14 mouse cellular contexts compared by ENCODE assay signal in the genomic region with DNA sequence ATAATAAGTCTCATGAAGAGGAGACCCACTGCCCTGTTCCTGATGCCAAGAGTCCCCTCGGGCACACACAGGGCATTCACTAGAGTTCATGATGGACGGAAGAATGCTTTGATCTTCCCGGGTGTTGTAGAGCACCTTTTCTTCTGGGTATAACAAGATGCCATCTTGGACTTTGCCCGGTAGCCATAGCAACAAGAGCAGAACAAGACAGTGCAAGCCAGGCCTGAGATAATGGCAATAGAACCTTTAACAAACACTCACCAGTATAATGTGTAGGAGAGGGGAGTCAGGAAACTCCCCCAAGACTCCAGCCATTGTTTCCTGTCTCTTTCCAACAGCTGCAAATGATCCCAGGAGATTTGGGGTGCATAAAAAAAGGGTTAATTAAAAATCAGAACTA. TPM values are rescaled to one million over a fixed set of nuclear protein-coding genes. Genes with fewer than 3 reads are reported as not detected.
DNase-seq lines count a peak whose midpoint lies in the region; ATAC-seq and TF ChIP-seq lines count a peak whose summit lies in the region.
"Had no signal": no experiment of that assay in that cellular context is flagged by ENCODE, and none has a peak within 500 bp of the region (broad histone marks: within the 10 kb centered on the region; RNA-seq: fewer than 3 reads in every experiment).

No protein-coding gene starts in this region.

- no peak overlapping the region for H3K9ac ChIP-seq in forebrain, postnatal 0 days
- no peak overlapping the region for H3K9ac ChIP-seq in forebrain, embryonic 13.5 days
- no peak overlapping the region for H3K9ac ChIP-seq in midbrain, embryonic 13.5 days (replicated peaks)
- H3K9ac ChIP-seq in intestine, embryonic 16.5 days (ENCODE audit: low read depth, low read length), result no peak overlapping the region
- H3K9ac ChIP-seq: limb, embryonic 15.5 days; liver, postnatal 0 days had no signal

- peaks cover 7% of the 10 kb centered on the region; the same call in 1 of the 2 replicates for H3K36me3 ChIP-seq in forebrain, postnatal 0 days (ENCODE audit: insufficient read depth)
- peaks cover 38% of the 10 kb centered on the region for H3K36me3 ChIP-seq in forebrain, embryonic 13.5 days (ENCODE audit: poor library complexity, severe bottlenecking)
- peaks cover 29% of the 10 kb centered on the region for H3K36me3 ChIP-seq in midbrain, embryonic 13.5 days
- peaks cover 74% of the 10 kb centered on the region for H3K36me3 ChIP-seq in midbrain, embryonic 10.5 days
- 0 out of 2 replicates have a peak, but pooled peaks cover 7% of the 10 kb centered on the region for H3K36me3 ChIP-seq in intestine, embryonic 16.5 days (ENCODE audit: control insufficient read depth, insufficient read depth, low read length)

- no peaks in the 10 kb centered on the region; the same call in 1 of the 2 replicates for H3K4me1 ChIP-seq in forebrain, postnatal 0 days (ENCODE audit: insufficient read depth)
- H3K4me1 ChIP-seq in forebrain, embryonic 13.5 days, result peaks cover 36% of the 10 kb centered on the region
- H3K4me1 ChIP-seq in midbrain, embryonic 13.5 days (replicated peaks), result peaks cover 14% of the 10 kb centered on the region
- peaks cover 18% of the 10 kb centered on the region for H3K4me1 ChIP-seq in midbrain, embryonic 10.5 days
- peaks cover 7% of the 10 kb centered on the region for H3K4me1 ChIP-seq in intestine, embryonic 16.5 days (ENCODE audit: control insufficient read depth, insufficient read depth, low read length)

- 44% methylated on average over 4 of the region's 4 CpGs for WGBS in forebrain, postnatal 0 days
- WGBS in forebrain, embryonic 13.5 days, result 36% methylated on average over 4 of the region's 4 CpGs
- 56% methylated on average over 4 of the region's 4 CpGs for WGBS in midbrain, embryonic 13.5 days
- 71% methylated on average over 4 of the region's 4 CpGs for WGBS in midbrain, embryonic 10.5 days
- WGBS in intestine, embryonic 16.5 days, result 67% methylated on average over 4 of the region's 4 CpGs

- H3K27ac ChIP-seq in forebrain, postnatal 0 days (ENCODE audit: low read depth, low read length), result no peak overlapping the region
- no peak overlapping the region for H3K27ac ChIP-seq in forebrain, embryonic 13.5 days
- no peak overlapping the region for H3K27ac ChIP-seq in midbrain, embryonic 13.5 days
- no peak overlapping the region for H3K27ac ChIP-seq in midbrain, embryonic 10.5 days (replicated peaks)
- H3K27ac ChIP-seq in intestine, embryonic 16.5 days (ENCODE audit: low read length), result no peak overlapping the region
- H3K27ac ChIP-seq: limb, embryonic 15.5 days had no signal

- TF ChIP-seq CTCF in forebrain, postnatal 0 days (IDR thresholded peaks at IDR 0.05; ENCODE audit: low read depth), result no peak

- no peaks in the 10 kb centered on the region for H3K27me3 ChIP-seq in forebrain, postnatal 0 days (ENCODE audit: insufficient read depth, low read length)
- no peaks in the 10 kb centered on the region for H3K27me3 ChIP-seq in forebrain, embryonic 13.5 days
- H3K27me3 ChIP-seq in midbrain, embryonic 13.5 days, result no peaks in the 10 kb centered on the region
- H3K27me3 ChIP-seq in midbrain, embryonic 10.5 days (ENCODE audit: low read depth, poor library complexity, severe bottlenecking), result no peaks in the 10 kb centered on the region
- H3K27me3 ChIP-seq in intestine, embryonic 16.5 days (replicated peaks; ENCODE audit: control insufficient read depth, insufficient read depth, low read length), result no peaks in the 10 kb centered on the region
- H3K27me3 ChIP-seq: limb, embryonic 15.5 days; Patski had no signal

- no peak overlapping the region for H3K4me3 ChIP-seq in forebrain, postnatal 0 days (ENCODE audit: low read depth, low read length)
- no peak overlapping the region for H3K4me3 ChIP-seq in forebrain, embryonic 13.5 days
- H3K4me3 ChIP-seq in midbrain, embryonic 13.5 days (replicated peaks), result no peak overlapping the region
- no peak overlapping the region for H3K4me3 ChIP-seq in midbrain, embryonic 10.5 days
- H3K4me3 ChIP-seq in intestine, embryonic 16.5 days (ENCODE audit: low read length), result no peak overlapping the region
- H3K4me3 ChIP-seq: limb, embryonic 15.5 days had no signal

- H3K9me3 ChIP-seq in forebrain, postnatal 0 days (ENCODE audit: low read length), result no peaks in the 10 kb centered on the region
- H3K9me3 ChIP-seq in forebrain, embryonic 13.5 days (replicated peaks), result no peaks in the 10 kb centered on the region
- H3K9me3 ChIP-seq in midbrain, embryonic 13.5 days, result no peaks in the 10 kb centered on the region
- H3K9me3 ChIP-seq in midbrain, embryonic 10.5 days (replicated peaks), result peaks cover 18% of the 10 kb centered on the region; the same call in 1 of the 2 replicates
- H3K9me3 ChIP-seq in intestine, embryonic 16.5 days (ENCODE audit: control insufficient read depth, low read length), result peaks cover 3% of the 10 kb centered on the region; the same call in 1 of the 2 replicates
- H3K9me3 ChIP-seq: limb, embryonic 15.5 days had no signal

- peak; percentile 50 for ATAC-seq in forebrain, postnatal 0 days
- ATAC-seq in forebrain, embryonic 13.5 days, result no peak
- ATAC-seq in midbrain, embryonic 13.5 days, result peak; percentile 63
- peak; percentile 41 for ATAC-seq in intestine, embryonic 16.5 days
- ATAC-seq: liver, postnatal 0 days; Patski had no signal

- DNase-seq in forebrain, postnatal 0 days, result no peak
- no peak for DNase-seq in midbrain, embryonic 10.5 days (ENCODE audit: low spot score)
- DNase-seq in kidney, postnatal 25 days, result peak; percentile 81
- DNase-seq in embryo, embryonic 10 days (ENCODE audit: low spot score), result no peak
- DNase-seq: adrenal gland, postnatal 36 days; cerebellum, postnatal 14 days; liver, postnatal 0 days; spleen, adult 18-20 months; thymus, postnatal 25 days had no signal

- H3K4me2 ChIP-seq in forebrain, postnatal 0 days (ENCODE audit: low read depth), result no peak overlapping the region
- no peak overlapping the region for H3K4me2 ChIP-seq in forebrain, embryonic 13.5 days
- no peak overlapping the region for H3K4me2 ChIP-seq in midbrain, embryonic 13.5 days (replicated peaks)
- H3K4me2 ChIP-seq in intestine, embryonic 16.5 days (ENCODE audit: low read depth, low read length), result no peak overlapping the region
- H3K4me2 ChIP-seq: limb, embryonic 15.5 days had no signal

RNA-seq across cellular contexts. Expression of gene Hunk, which starts 8.9 kb away (rescaled TPM):
- total RNA-seq in forebrain, postnatal 0 days (2014; rRNA removed), result 12.9 and 20.6 TPM in 2 replicates
- 4.2 and 5.2 TPM in 2 replicates for polyA plus RNA-seq in forebrain, postnatal 0 days (2015; fragmentation: Nextera tagmentation; extraction: Ambion mirVana)
- 10.3 and 11.1 TPM in 2 replicates for polyA plus RNA-seq in forebrain, embryonic 13.5 days (2015; fragmentation: Nextera tagmentation; extraction: Ambion mirVana)
- polyA plus RNA-seq in midbrain, embryonic 13.5 days (2015; fragmentation: Nextera tagmentation; extraction: Ambion mirVana), result 6.5 and 8.5 TPM in 2 replicates
- polyA plus RNA-seq in midbrain, embryonic 10.5 days (2016; fragmentation: Nextera tagmentation; extraction: Ambion mirVana), result 11.8 and 11.9 TPM in 2 replicates
- polyA plus RNA-seq in intestine, embryonic 16.5 days (2015; fragmentation: Nextera tagmentation; extraction: Ambion mirVana), result 4.2 and 5.1 TPM in 2 replicates

Comparison
In these comparisons a context has a peak if more than half of its experiments do, and no peak if none do; other contexts are left out.
1. DNase-seq: peak in kidney, postnatal 25 days (2 of 2); none in forebrain, postnatal 0 days (single experiment), midbrain, embryonic 10.5 days (single experiment) and embryo, embryonic 10 days (single experiment).